Mouse (Mus musculus): ENCODE measurements around the gene Nipa1. TPM values are rescaled to one million over a fixed set of nuclear protein-coding genes. Genes with fewer than 3 reads are reported as not detected.
A peak's percentile ranks its signal among the peaks of the same experiment; 100 is the strongest.

The Nipa1 gene
- 25.5 and 31.8 TPM in 2 replicates for polyA plus RNA-seq (2015; fragmentation: Nextera tagmentation; extraction: Ambion mirVana)

- Histone ChIP-seq H3K27me3 (replicated peaks) (no peaks in the 10 kb centered on the region), H3K9ac (replicated peaks) (peak within 1 kb of the TSS; percentile 81), H3K36me3 (peaks cover 4% of the 10 kb centered on the region; the same call in 1 of the 2 replicates), H3K27ac (replicated peaks) (peak within 1 kb of the TSS; percentile 85), H3K9me3 (replicated peaks) (no peaks in the 10 kb centered on the region), H3K4me3 (replicated peaks) (peak within 1 kb of the TSS; percentile 87), H3K4me1 (peaks cover 15% of the 10 kb centered on the region), H3K4me2 (peak within 1 kb of the TSS; percentile 76)
- ATAC-seq (ENCODE audit: low FRiP score): no peak
- 43% methylated on average over 3 of the region's 3 CpGs for WGBS
Measured at GRCm38 (mm10) chr7:56019930-56020253, at the start of gene Nipa1. TSS of gene Nipa1 (minus strand) at chr7:56019954.

- no peak for ATAC-seq (ENCODE audit: low FRiP score)
- Histone ChIP-seq H3K9ac (replicated peaks) (no peak overlapping the region), H3K27me3 (replicated peaks) (no peaks in the 10 kb centered on the region), H3K4me2 (no peak overlapping the region), H3K4me1 (no peaks in the 10 kb centered on the region), H3K4me3 (replicated peaks) (no peak overlapping the region), H3K27ac (replicated peaks) (no peak overlapping the region), H3K9me3 (replicated peaks) (no peaks in the 10 kb centered on the region), H3K36me3 (peaks cover 6% of the 10 kb centered on the region)
- WGBS: 97% methylated on average over 1 of the region's 1 CpGs
Measured at GRCm38 (mm10) chr7:56066634-56067033, 46.9 kb upstream of the Nipa1 start.

GRCm38 (mm10) chr7:56066136-56066535 lies 46.4 kb upstream of the Nipa1 start:
- no peak overlapping the region for H3K4me2 ChIP-seq
- H3K9ac ChIP-seq (replicated peaks): no peak overlapping the region
- H3K36me3 ChIP-seq: peaks cover 7% of the 10 kb centered on the region
- H3K9me3 ChIP-seq (replicated peaks): no peaks in the 10 kb centered on the region
- 81% methylated on average over 2 of the region's 2 CpGs for WGBS
- no peak for ATAC-seq (ENCODE audit: low FRiP score)
- no peak overlapping the region for H3K4me3 ChIP-seq (replicated peaks)
- H3K4me1 ChIP-seq: no peaks in the 10 kb centered on the region
- no peaks in the 10 kb centered on the region for H3K27me3 ChIP-seq (replicated peaks)
- H3K27ac ChIP-seq (replicated peaks): no peak overlapping the region

DNA sequence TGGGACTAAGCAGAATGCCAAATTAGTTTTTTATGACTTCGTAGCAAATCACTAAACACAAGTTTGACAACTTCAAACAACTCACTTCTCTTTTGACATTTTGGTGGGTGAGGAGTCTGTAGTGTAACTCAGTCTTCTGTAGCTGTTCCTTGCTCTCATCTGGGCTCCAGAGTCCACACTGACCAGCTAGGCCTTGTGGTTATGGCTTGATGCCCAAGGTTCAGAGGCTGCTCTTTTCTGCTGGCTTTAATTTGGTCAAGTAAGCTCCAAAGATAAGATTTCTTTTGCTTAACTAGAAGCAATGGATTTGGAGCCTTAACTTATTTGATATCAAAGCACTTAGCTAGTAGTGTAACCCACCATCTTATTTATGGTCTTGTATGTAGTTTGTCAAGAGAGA lies 45.1 kb upstream of the Nipa1 start:
- ATAC-seq (ENCODE audit: low FRiP score): no peak
- 89% methylated on average over 1 of the region's 1 CpGs for WGBS
- no peak overlapping the region for H3K27ac ChIP-seq (replicated peaks)
- no peak overlapping the region for H3K9ac ChIP-seq (replicated peaks)
- no peak overlapping the region for H3K4me3 ChIP-seq (replicated peaks)
- H3K27me3 ChIP-seq (replicated peaks): no peaks in the 10 kb centered on the region
- no peaks in the 10 kb centered on the region for H3K4me1 ChIP-seq
- H3K9me3 ChIP-seq (replicated peaks): no peaks in the 10 kb centered on the region
- peaks cover 7% of the 10 kb centered on the region for H3K36me3 ChIP-seq
- no peak overlapping the region for H3K4me2 ChIP-seq

- no peaks in the 10 kb centered on the region for H3K27me3 ChIP-seq (replicated peaks)
- no peak overlapping the region for H3K9ac ChIP-seq (replicated peaks)
- H3K4me3 ChIP-seq (replicated peaks): no peak overlapping the region
- ATAC-seq (ENCODE audit: low FRiP score): no peak
- 90% methylated on average over 3 of the region's 3 CpGs for WGBS
- no peak overlapping the region for H3K4me2 ChIP-seq
- no peaks in the 10 kb centered on the region for H3K9me3 ChIP-seq (replicated peaks)
- H3K4me1 ChIP-seq: peaks cover 18% of the 10 kb centered on the region
- H3K27ac ChIP-seq (replicated peaks): no peak overlapping the region
- peaks cover 18% of the 10 kb centered on the region; the same call in 1 of the 2 replicates for H3K36me3 ChIP-seq
Measured at GRCm38 (mm10) chr7:56055338-56055737, 35.6 kb upstream of the Nipa1 start.

- peaks cover 18% of the 10 kb centered on the region; the same call in 1 of the 2 replicates for H3K36me3 ChIP-seq
- H3K9ac ChIP-seq (replicated peaks): no peak overlapping the region
- no peak overlapping the region for H3K4me2 ChIP-seq
- ATAC-seq (ENCODE audit: low FRiP score): no peak
- peaks cover 24% of the 10 kb centered on the region for H3K4me1 ChIP-seq
- H3K9me3 ChIP-seq (replicated peaks): no peaks in the 10 kb centered on the region
- no peak overlapping the region for H3K27ac ChIP-seq (replicated peaks)
- no peaks in the 10 kb centered on the region for H3K27me3 ChIP-seq (replicated peaks)
- no peak overlapping the region for H3K4me3 ChIP-seq (replicated peaks)
Measured at GRCm38 (mm10) chr7:56052996-56053395, 33.2 kb upstream of the Nipa1 start.

DNA sequence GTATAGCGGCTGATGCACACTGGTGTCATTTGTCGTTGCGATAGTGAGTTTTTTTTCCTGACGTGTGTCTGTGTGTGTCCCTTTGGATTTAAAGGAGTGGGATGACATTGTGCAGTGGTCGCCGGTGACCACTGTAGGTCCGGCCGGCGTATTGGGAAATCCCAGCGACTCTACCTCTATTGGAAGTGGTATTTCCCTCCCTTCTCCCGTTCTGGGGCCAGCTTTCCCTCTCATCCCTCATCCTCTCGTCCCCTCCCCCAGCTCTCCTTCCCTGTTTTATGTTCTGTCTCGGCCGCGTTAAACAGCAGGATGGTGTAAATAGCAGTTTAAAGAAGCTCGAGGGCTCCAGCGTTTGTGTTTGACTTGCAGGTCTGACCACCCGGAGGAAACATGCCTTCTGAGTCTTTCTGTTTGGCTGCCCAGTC lies 30.7 kb upstream of the Nipa1 start:
- Histone ChIP-seq H3K9me3 (replicated peaks) (no peaks in the 10 kb centered on the region), H3K4me3 (replicated peaks) (peak overlapping the region; percentile 98), H3K4me1 (peaks cover 24% of the 10 kb centered on the region), H3K27ac (replicated peaks) (peak overlapping the region; percentile 94), H3K4me2 (peak overlapping the region; percentile 66), H3K9ac (replicated peaks) (peak overlapping the region; percentile 92), H3K27me3 (replicated peaks) (no peaks in the 10 kb centered on the region), H3K36me3 (peaks cover 4% of the 10 kb centered on the region; the same call in 1 of the 2 replicates)
- under 1% methylated on average over 18 of the region's 18 CpGs for WGBS
- ATAC-seq (ENCODE audit: low FRiP score): peak; percentile 56

DNA sequence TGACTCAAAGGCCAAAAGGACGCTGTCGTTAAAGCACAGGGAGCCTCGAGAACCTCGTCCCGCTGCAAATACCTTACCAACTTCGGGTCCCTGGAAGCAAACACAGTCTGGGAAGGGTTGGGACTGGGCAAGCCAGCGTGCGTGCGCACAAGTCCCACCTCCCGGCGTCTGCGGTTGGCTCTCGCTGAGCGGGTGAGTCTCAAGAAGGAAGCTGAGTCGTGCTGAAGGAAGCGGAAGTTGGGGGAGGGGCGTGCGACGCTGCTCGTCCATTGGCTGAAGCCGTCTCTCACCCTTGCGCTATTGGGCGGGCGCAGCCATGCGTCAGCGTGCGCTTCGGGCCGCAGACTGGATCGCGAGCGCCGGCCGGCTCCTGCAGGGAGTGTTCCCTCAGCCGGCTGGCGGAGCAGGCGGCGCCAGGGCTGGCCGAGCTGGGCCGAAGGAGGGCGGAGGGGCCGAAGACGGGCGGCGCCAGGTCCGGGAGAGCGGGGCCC lies 30.1 kb upstream of the Nipa1 start, which contains the start of gene Herc2:
TSS of gene Herc2 (plus strand) at position 366 of the 491 bp plus-strand sequence.
- no peaks in the 10 kb centered on the region for H3K27me3 ChIP-seq (replicated peaks)
- under 1% methylated on average over 47 of the region's 47 CpGs for WGBS
- H3K9ac ChIP-seq (replicated peaks): peak within 1 kb of the TSS; percentile 92
- peak within 1 kb of the TSS; percentile 66 for H3K4me2 ChIP-seq
- H3K36me3 ChIP-seq: peaks cover 4% of the 10 kb centered on the region; the same call in 1 of the 2 replicates
- peak within 1 kb of the TSS; percentile 98 for H3K4me3 ChIP-seq (replicated peaks)
- H3K9me3 ChIP-seq (replicated peaks): no peaks in the 10 kb centered on the region
- ATAC-seq (ENCODE audit: low FRiP score): peak; percentile 100
- peak within 1 kb of the TSS; percentile 94 for H3K27ac ChIP-seq (replicated peaks)
- H3K4me1 ChIP-seq: peaks cover 24% of the 10 kb centered on the region

GRCm38 (mm10) chr7:56047178-56047577 lies 27.4 kb upstream of the Nipa1 start:
- Histone ChIP-seq H3K9ac (replicated peaks) (no peak overlapping the region), H3K4me1 (peaks cover 17% of the 10 kb centered on the region), H3K4me3 (replicated peaks) (no peak overlapping the region), H3K27ac (replicated peaks) (no peak overlapping the region), H3K4me2 (no peak overlapping the region), H3K36me3 (no peaks in the 10 kb centered on the region), H3K9me3 (replicated peaks) (no peaks in the 10 kb centered on the region), H3K27me3 (replicated peaks) (no peaks in the 10 kb centered on the region)
- ATAC-seq (ENCODE audit: low FRiP score): no peak
- 81% methylated on average over 1 of the region's 1 CpGs for WGBS

GRCm38 (mm10) chr7:56044267-56044629 lies 24.5 kb upstream of the Nipa1 start:
- H3K27me3 ChIP-seq (replicated peaks): no peaks in the 10 kb centered on the region
- WGBS: 85% methylated on average over 3 of the region's 3 CpGs
- H3K9ac ChIP-seq (replicated peaks): no peak overlapping the region
- H3K27ac ChIP-seq (replicated peaks): no peak overlapping the region
- no peaks in the 10 kb centered on the region for H3K36me3 ChIP-seq
- H3K4me3 ChIP-seq (replicated peaks): no peak overlapping the region
- H3K4me2 ChIP-seq: no peak overlapping the region
- H3K9me3 ChIP-seq (replicated peaks): no peaks in the 10 kb centered on the region
- ATAC-seq (ENCODE audit: low FRiP score): no peak
- peaks cover 5% of the 10 kb centered on the region for H3K4me1 ChIP-seq

DNA sequence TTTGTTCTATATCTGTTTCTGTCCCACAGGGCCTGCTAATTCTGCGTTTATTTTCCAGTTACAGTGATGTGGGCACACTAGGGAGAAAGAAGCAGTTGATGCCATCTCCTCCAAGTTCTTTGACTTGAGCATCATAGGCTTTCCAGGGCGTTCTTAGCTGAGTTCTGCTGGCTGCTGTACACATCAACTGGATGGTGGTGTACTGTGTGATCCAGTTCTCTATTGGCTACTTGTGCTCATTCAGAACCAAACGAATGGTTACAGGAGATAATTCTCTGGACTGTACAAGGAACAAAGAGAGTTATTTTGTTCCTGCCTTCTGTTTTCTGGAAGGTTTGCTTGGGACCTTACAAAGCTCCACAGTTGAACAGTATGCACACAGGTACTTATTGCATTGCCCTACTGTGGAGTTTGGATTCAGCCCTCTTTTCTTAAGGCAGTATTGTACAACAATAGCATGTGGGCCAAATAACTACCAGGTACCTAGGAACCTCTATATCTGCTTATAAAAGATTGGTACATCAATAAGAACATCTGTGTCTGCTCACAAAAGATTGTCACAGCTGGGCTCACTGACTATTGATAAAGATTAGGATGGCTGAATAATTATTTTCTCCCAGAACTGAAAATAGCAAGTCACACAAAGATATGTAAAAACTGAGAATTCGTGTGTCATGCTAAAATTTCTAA lies 24.0 kb upstream of the Nipa1 start:
- 73% methylated on average over 4 of the region's 4 CpGs for WGBS
- no peaks in the 10 kb centered on the region for H3K9me3 ChIP-seq (replicated peaks)
- ATAC-seq (ENCODE audit: low FRiP score): no peak
- no peaks in the 10 kb centered on the region; the same call in 1 of the 2 replicates for H3K4me1 ChIP-seq
- H3K27me3 ChIP-seq (replicated peaks): no peaks in the 10 kb centered on the region
- H3K4me3 ChIP-seq (replicated peaks): no peak overlapping the region
- no peak overlapping the region for H3K4me2 ChIP-seq
- H3K9ac ChIP-seq (replicated peaks): no peak overlapping the region
- H3K36me3 ChIP-seq: no peaks in the 10 kb centered on the region
- H3K27ac ChIP-seq (replicated peaks): no peak overlapping the region

DNA sequence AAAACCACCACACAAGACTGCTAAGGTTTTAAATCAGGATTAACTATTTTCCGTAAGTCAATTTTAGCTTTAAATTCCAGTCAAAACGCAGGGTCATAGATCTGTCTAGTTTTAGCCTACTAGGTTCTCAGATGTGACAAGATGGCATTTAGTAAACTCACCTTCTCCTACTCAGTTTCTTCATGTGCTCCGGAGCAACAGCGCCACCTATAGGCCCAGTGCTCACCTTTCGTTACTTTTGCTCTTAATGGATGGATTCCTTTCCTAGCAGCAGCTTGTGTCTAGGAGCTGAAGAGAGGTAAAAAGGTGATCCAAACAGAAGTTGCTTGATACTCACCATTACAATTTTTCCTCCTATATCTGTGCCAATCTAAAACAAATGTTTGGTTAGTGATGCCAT lies 22.6 kb upstream of the Nipa1 start:
- whole genome bisulfite sequencing: 14% methylated on average over 5 of the region's 5 CpGs
- Histone ChIP-seq H3K27ac (replicated peaks) (no peak overlapping the region), H3K36me3 (no peaks in the 10 kb centered on the region), H3K27me3 (replicated peaks) (no peaks in the 10 kb centered on the region), H3K4me3 (replicated peaks) (no peak overlapping the region), H3K9ac (replicated peaks) (no peak overlapping the region), H3K9me3 (replicated peaks) (no peaks in the 10 kb centered on the region), H3K4me1 (no peaks in the 10 kb centered on the region), H3K4me2 (no peak overlapping the region)
- peak; percentile 14; the same call in 1 of the 2 replicates for ATAC-seq (ENCODE audit: low FRiP score)
